Mouse (Mus musculus) forebrain, postnatal 0 days (tissue): ENCODE measurements around the gene Ncoa3. TPM values are rescaled to one million over a fixed set of nuclear protein-coding genes. Genes with fewer than 3 reads are reported as not detected.
"Not testable (repeated sequence)": the region's sequence is repeated elsewhere in the genome, so short reads cannot be mapped to it uniquely, and the experiment has no call there.

Experiments used
- ATAC-seq: fragments of 200-750 bp; cut with Nextera tagmentation; 2 replicates; pipeline ENCODE4 v1.8.0; 2017; ENCODE audit warnings: mild to moderate bottlenecking, moderate library complexity
- DNase-seq: peaks from one replicate; pipeline ENCODE4 v3.0.0-alpha.2; 2015
- H3K27ac ChIP-seq: fragments of 300-500 bp; sonication (generic); 2 replicates; pipeline ENCODE4 v1.5.1; 2014; ENCODE audit warnings: low read depth, mild to moderate bottlenecking, antibody characterized with exemption, low read length, moderate library complexity, mixed read lengths
- H3K27me3 ChIP-seq: fragments of 300-500 bp; sonication (generic); 2 replicates; pipeline ENCODE4 v1.6.1; 2014; ENCODE audit warnings: mild to moderate bottlenecking, low read length, mixed read lengths; ENCODE audit not compliant: insufficient read depth
- H3K36me3 ChIP-seq: fragments of 300-500 bp; sonication (generic); 2 replicates; pipeline ENCODE4 v1.6.1; 2014; ENCODE audit warnings: mild to moderate bottlenecking, moderate library complexity; ENCODE audit not compliant: insufficient read depth
- H3K4me1 ChIP-seq: fragments of 300-500 bp; sonication (generic); 2 replicates; pipeline ENCODE4 v1.6.1; 2014; ENCODE audit warnings: antibody characterized with exemption; ENCODE audit not compliant: insufficient read depth
- H3K4me2 ChIP-seq: fragments of 300-500 bp; sonication (generic); 2 replicates; pipeline ENCODE4 v1.6.1; 2014; ENCODE audit warnings: low read depth, mild to moderate bottlenecking, moderate library complexity
- H3K4me3 ChIP-seq: fragments of 300-500 bp; sonication (generic); 2 replicates; pipeline ENCODE4 v1.5.1; 2014; ENCODE audit warnings: low read depth, low read length, mixed read lengths
- H3K9ac ChIP-seq: fragments of 300-500 bp; sonication (generic); 2 replicates; pipeline ENCODE4 v1.6.1; 2014; ENCODE audit warnings: mild to moderate bottlenecking
- H3K9me3 ChIP-seq: fragments of 300-500 bp; sonication (generic); 2 replicates; pipeline ENCODE4 v1.6.1; 2016; ENCODE audit warnings: low read length
- CTCF ChIP-seq: sonication (generic); IDR thresholded peaks from 2 replicates; pipeline ENCODE4 v1.5.1; 2016; ENCODE audit warnings: antibody characterized with exemption, control low read depth, low read depth
- whole genome bisulfite sequencing: fragments of 180-500 bp; shearing (Covaris S2); extraction: QIAGEN DNeasy Blood & Tissue Kit; methylation state at CpG from one replicate; pipeline ENCODE4 v1.1.7; 2014; 5-methylcytosine and 5-hydroxymethylcytosine counted together
- polyA plus RNA-seq: library from polyadenylated mRNA; unstranded; fragments of >200 nt; fragmentation: Nextera tagmentation; extraction: Ambion mirVana; gene quantifications from 2 replicates; pipeline ENCODE4 v1.2.1, GENCODE M21; 2015
- total RNA-seq: library from RNA; depleted of rRNA; stranded (reverse); fragments of >200 nt; gene quantifications from 2 replicates; pipeline ENCODE4 v1.2.3, GENCODE M21; 2014; rRNA removed

Gene Ncoa3
- total RNA-seq (19.8 and 24.1 TPM in 2 replicates), polyA plus RNA-seq (6.6 and 9.8 TPM in 2 replicates)

DNA sequence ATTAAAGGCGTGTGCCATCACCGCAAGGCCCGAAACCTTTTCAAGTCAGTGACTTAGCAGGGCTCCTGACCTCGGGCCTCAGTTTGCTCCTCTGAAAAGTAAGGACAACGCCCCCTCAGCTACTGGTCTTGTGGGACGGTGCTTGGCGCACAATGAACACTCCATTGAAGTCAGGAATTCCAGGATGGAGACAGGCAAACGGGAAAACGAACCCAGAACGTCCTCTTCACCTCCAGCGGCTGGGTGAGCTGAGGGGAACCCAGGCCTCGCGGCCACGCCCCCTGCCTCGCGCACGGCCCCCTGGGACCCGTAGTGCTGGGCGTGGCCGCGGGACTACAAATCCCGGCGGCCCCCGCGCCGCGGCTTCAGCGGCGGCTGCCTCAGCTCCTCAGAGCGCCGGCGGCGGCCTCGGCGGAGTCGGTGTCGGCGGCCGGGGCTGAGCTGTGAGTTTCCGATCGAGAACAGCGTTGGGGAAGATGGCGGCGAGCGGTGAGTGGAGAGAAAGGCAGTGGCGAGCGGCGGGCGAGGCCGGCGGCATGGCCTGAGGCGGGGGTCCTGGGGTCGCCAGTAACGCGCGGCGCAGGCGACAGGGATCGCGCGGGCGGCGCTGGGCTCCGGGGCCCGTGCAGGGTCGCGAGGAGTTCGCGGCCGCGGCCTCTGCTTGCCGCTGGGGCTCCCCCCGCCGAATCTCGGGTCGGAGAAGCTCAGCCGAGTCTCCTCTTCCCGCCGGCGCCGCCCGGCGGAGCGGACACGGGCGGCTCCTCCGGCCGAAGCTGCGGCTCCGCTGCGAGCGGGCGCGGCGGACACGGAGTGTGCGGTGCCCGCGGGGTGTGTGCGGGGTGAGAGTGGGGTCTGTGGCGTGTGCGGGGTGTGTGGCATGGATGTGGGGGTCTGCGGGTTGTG lies at the start of gene Ncoa3:
TSS of gene Ncoa3 (plus strand) at position 367 of the 903 bp plus-strand sequence.
- H3K4me1 ChIP-seq = 0 out of 2 replicates have a peak, but pooled peaks cover 5% of the 10 kb centered on the region
- peak within 1 kb of the TSS; percentile 76 for H3K9ac ChIP-seq
- DNase-seq = peak; percentile 97
- no peak for TF ChIP-seq CTCF
- no peaks in the 10 kb centered on the region for H3K36me3 ChIP-seq
- H3K4me3 ChIP-seq = peak within 1 kb of the TSS; percentile 88
- no peaks in the 10 kb centered on the region for H3K27me3 ChIP-seq
- 2% methylated on average over 82 of the region's 103 CpGs for WGBS
- peak within 1 kb of the TSS; percentile 94 for H3K4me2 ChIP-seq
- no peaks in the 10 kb centered on the region for H3K9me3 ChIP-seq
- H3K27ac ChIP-seq = peak within 1 kb of the TSS; percentile 89
- peak; percentile 99 for ATAC-seq

DNA sequence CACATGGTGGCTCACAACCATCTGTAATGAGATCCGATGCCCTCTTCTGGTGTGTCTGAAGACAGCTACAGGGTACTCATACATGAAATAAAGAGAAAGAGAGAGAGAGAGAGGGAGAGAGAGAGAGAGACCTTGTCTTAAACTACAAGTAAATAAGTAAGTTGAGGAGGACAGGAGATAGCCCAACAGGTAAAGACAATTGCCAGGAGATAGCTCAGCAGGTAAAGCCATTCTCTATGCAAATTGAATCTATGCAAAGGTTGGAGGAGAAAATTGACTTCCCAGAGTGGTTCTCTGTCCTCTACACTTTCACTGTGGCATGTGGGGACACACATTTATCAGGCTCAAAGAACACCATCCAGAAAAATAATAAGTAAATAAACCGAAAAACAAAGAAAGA lies 49.3 kb upstream of the Ncoa3 start:
- 95% methylated on average over 2 of the region's 2 CpGs for WGBS
- TF ChIP-seq CTCF = no peak
- Histone ChIP-seq H3K4me2 (no peak overlapping the region), H3K36me3 (no peaks in the 10 kb centered on the region), H3K4me1 (no peaks in the 10 kb centered on the region), H3K9me3 (no peaks in the 10 kb centered on the region), H3K4me3 (no peak overlapping the region), H3K9ac (no peak overlapping the region), H3K27ac (no peak overlapping the region), H3K27me3 (no peaks in the 10 kb centered on the region)
- no peak for ATAC-seq
- no peak for DNase-seq

DNA sequence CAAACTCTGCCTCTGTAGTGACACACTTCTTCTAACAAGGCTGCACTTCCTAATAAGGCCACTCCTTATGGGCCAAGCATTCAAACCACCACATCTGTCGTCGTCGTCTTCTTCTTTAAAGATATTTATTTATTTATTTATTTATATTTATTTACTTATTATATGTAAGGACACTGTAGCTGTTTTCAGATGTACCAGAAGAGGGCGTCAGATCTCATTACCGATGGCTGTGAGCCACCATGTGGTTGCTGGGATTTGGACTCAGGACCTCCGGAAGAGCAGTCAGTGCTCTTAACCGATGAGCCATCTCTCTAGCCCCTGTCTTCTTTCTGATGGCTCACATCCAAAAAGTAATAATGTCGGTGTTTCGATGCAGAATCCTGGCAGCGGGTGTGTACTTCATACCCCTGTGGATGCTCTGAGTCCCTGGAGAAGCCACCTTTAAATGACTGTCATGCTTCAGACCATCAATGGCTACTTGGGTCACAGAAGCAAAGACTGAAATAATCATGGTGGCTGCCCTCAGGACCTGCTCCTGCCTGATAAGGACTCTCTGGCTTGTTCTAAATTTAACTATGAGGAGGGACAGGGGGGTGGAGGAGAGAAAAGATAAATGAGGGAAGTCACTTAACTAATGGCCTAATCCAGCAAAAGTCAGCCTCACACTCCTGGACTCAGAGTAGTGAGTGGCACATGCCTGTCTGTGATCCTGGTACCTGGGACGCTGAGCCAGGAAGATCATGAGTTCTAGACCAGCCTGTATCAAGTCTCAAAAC lies 47.7 kb upstream of the Ncoa3 start:
- Histone ChIP-seq H3K4me1 (no peaks in the 10 kb centered on the region), H3K4me2 (no peak overlapping the region), H3K36me3 (no peaks in the 10 kb centered on the region), H3K4me3 (no peak overlapping the region), H3K9ac (no peak overlapping the region), H3K27ac (no peak overlapping the region), H3K9me3 (no peaks in the 10 kb centered on the region), H3K27me3 (no peaks in the 10 kb centered on the region)
- no peak for DNase-seq
- ATAC-seq = no peak
- WGBS = 72% methylated on average over 11 of the region's 11 CpGs
- TF ChIP-seq CTCF = no peak

DNA sequence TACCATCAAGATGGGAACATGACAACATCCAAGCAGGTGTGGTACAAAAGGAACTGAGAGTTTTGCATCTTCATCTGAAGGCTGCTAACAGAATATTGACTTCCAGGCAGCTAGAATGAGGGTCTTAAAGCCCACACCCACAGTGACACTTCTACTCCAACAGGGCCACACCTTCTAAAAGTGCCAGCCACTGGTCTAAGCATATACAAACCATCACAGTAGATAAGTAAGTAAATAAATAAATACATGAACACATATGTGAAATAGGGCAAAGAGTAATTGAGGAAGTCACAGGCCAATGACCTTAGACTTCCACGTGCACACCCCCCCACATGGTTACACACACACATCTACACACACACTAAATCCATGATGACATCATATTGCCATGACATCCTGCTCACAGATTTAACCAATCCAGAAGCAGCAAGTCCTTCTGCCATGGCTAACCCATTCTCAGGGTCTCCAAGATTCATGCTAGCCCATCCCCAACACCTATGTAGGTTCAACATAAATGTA lies 46.3 kb upstream of the Ncoa3 start:
- no peaks in the 10 kb centered on the region for H3K4me1 ChIP-seq
- no peak overlapping the region for H3K9ac ChIP-seq
- TF ChIP-seq CTCF = no peak
- H3K4me2 ChIP-seq = no peak overlapping the region
- H3K9me3 ChIP-seq = no peaks in the 10 kb centered on the region
- ATAC-seq = no peak
- WGBS = 78% methylated on average over 1 of the region's 1 CpGs
- no peaks in the 10 kb centered on the region for H3K36me3 ChIP-seq
- DNase-seq = no peak
- H3K4me3 ChIP-seq = no peak overlapping the region
- no peak overlapping the region for H3K27ac ChIP-seq
- H3K27me3 ChIP-seq = no peaks in the 10 kb centered on the region

DNA sequence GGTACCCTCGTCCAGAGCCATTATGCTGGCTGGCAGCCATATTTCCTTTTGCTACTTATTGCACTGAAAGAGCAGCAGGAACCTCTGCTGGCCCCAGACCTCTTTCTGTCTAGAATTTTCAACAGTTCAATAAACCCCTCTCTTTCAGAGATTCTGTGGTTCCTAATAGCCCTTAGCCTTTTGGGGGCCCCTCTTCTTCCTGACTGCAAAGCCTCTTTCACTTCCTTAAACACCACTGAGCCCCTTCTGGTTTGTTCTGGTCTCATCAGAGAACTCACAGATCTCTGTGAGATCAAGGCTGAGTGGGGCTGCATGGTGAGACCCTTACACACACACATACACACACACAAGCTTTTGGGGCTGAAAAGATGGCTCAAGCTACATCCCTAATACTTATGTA lies 44.4 kb upstream of the Ncoa3 start:
- Histone ChIP-seq H3K4me3 (no peak overlapping the region), H3K4me1 (no peaks in the 10 kb centered on the region), H3K9me3 (no peaks in the 10 kb centered on the region), H3K4me2 (no peak overlapping the region), H3K27me3 (no peaks in the 10 kb centered on the region), H3K9ac (no peak overlapping the region), H3K36me3 (no peaks in the 10 kb centered on the region), H3K27ac (no peak overlapping the region)
- WGBS = 25% methylated on average over 1 of the region's 1 CpGs
- ATAC-seq (no peak), DNase-seq (no peak)
- no peak for TF ChIP-seq CTCF

DNA sequence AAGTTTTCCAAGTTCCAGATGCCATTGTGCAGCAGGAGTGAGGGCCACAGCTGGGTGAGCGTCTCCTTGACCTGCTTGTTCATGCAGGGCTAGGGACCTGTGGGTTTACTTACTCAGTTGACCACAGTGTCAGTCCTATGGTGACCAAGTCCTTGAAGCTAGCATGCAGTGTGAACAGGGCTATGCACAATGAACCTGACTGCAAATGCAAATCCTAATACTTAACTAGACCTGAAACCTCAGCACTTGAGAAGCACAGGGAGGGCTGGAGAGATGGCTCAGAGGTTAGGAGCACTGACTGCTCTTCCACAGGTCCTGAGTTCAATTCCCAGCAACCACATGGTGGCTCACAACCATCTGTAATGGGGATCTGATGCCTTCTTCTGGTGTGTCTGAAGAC lies 43.7 kb upstream of the Ncoa3 start:
- not testable (repeated sequence) for H3K9ac ChIP-seq, H3K27ac ChIP-seq, H3K4me3 ChIP-seq, DNase-seq, ATAC-seq, H3K4me1 ChIP-seq, H3K4me2 ChIP-seq, H3K9me3 ChIP-seq, H3K27me3 ChIP-seq, H3K36me3 ChIP-seq
- WGBS = 65% methylated on average over 1 of the region's 1 CpGs

DNA sequence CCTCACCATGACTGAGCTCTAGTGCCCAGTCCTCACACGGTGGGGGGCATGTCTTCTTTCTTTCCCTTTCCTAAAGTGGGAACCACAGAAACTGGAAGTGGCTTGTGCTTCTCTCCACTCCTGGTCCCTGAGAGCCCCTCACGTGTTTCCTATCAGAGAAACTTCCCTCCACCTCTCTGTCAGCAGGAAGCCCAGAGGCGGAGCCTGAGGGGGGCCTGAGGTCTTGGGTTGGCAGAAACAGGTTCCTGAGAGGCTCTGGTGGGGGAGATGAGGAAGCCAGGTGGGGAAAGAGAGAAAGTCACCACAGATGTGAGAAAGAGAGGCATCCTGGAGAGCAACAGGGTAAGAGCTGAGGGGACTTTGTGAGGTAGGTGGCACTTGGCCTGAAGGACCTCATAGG lies 42.7 kb upstream of the Ncoa3 start:
- TF ChIP-seq CTCF = no peak
- no peak overlapping the region for H3K27ac ChIP-seq
- H3K4me1 ChIP-seq = no peaks in the 10 kb centered on the region
- ATAC-seq (no peak), DNase-seq (no peak)
- no peak overlapping the region for H3K9ac ChIP-seq
- no peak overlapping the region for H3K4me2 ChIP-seq
- H3K4me3 ChIP-seq = no peak overlapping the region
- no peaks in the 10 kb centered on the region for H3K36me3 ChIP-seq
- WGBS = 69% methylated on average over 3 of the region's 3 CpGs
- no peaks in the 10 kb centered on the region for H3K27me3 ChIP-seq
- no peaks in the 10 kb centered on the region for H3K9me3 ChIP-seq
